Mouse (Mus musculus) inflammation-experienced regulatory T-cells (primary cell): ENCODE data around the gene Mamstr. TPM values are rescaled to one million over a fixed set of nuclear protein-coding genes. Genes with fewer than 3 reads are reported as not detected.

ENCODE experiments used
- polyA plus RNA-seq, 2 experiments: library from polyadenylated mRNA; unstranded; fragments of 100-300 nt; shearing (Covaris generic); gene quantifications; one replicate each; pipeline ENCODE4 v1.2.1; 2017

Gene Mamstr
- 1 to 10 TPM; 1.2 to 1.5 TPM for polyA plus RNA-seq

GRCm38 (mm10) chr7:45639561-45640027, at the start of gene Mamstr:
Gene Mamstr (plus strand): TSS chr7:45639977.

DNA sequence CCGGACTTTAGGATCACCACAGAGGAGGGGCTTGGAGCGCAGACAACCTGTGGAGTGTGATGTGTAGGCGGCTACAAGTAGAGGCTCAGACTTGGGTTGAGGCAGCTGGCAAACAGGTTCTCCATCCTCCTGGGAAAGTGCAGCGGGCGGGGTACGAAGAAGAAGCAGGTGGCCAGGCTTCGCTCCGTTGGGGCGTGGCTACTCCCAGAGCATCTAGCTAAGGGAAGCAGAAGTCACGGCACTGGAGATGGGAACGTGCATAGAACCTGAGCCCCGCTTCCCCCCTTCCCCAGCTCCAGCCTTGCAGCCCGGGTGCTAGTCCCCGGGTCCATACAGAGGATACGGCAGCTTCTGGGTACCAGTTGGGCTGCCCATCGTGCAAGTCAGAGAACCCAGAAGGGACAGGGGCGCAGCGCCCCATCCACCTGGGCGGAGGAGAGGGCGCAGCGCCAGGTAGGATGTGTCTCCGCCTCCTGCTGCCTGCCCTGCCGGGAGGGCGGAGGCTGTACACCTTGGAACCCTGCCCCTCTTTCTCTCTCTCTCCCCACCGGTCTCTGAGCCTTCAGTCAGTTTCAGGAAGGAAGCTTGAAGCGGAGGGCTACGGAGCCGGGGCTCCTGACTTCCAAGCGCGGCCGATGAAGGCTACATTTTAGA, 22.6 kb upstream of the Mamstr start, which contains the start of gene Fut1:
Gene Fut1, plus strand, starts transcription at position 248 of the 654 bp plus-strand sequence.

DNA sequence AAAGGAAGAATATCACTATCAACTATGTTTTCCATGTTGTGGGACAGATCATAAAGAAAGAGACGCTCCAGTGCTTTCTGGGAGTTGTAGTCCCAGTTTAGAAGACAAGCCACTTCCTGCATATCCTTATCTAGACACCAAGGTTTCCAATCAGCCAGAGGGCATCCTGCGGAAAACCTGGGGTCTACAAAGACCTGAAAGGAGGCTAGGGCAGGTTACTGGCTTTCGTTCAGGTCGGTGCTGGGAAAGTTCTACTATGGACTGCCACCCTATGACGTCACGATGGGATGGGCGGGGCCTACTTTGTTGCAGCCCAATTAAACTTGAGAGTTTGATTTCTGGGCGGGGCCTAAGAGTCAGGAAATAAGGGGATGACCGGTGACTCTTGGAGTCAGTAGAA, 18.3 kb upstream of the Mamstr start, which contains the start of gene Izumo1:
Gene Izumo1, plus strand, starts transcription at position 369 of the 400 bp plus-strand sequence.

GRCm38 (mm10) chr7:45627261-45627660, 12.5 kb upstream of the Mamstr start, which contains the start of gene Rasip1:
Gene Rasip1 (plus strand): TSS chr7:45627488.

GRCm38 (mm10) chr7:45666161-45666560, 26.4 kb downstream of the Mamstr start, which contains the start of gene Fut2:
Gene Fut2 (minus strand): TSS chr7:45666394.

DNA sequence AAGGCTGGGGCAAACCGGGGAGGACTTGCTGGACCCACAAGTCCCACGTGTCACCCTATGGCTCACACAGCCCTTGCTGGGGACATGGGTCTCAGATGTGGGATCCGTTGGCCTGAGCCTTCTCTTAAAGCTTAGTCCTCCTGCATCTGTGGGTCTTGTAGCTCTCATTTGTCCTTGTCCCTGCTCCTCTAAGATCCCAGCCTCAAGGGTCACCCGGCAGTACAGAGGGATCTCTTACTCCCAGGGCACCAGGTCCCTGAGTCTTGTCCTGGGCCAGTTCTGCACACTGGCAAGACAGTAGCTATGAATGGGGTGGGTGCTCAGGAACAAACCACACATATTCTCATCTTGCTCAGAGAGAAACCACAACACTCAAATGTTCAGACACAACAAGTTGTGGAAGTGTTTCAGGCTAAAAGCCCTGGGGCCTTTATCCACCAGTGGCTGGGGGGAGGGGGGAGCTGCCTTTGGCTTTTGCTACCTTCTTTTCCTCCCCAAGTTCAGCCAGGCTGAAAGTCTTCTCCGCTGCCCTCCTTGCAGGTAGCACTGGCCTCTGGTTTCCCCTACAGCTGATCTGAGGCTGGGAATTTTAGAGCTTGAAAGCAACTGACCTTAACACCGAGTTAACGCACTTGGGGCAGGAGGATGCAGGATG, 43.7 kb downstream of the Mamstr start, which contains the start of gene Ntn5:
Gene Ntn5, plus strand, starts transcription at position 627 of the 655 bp plus-strand sequence.

DNA sequence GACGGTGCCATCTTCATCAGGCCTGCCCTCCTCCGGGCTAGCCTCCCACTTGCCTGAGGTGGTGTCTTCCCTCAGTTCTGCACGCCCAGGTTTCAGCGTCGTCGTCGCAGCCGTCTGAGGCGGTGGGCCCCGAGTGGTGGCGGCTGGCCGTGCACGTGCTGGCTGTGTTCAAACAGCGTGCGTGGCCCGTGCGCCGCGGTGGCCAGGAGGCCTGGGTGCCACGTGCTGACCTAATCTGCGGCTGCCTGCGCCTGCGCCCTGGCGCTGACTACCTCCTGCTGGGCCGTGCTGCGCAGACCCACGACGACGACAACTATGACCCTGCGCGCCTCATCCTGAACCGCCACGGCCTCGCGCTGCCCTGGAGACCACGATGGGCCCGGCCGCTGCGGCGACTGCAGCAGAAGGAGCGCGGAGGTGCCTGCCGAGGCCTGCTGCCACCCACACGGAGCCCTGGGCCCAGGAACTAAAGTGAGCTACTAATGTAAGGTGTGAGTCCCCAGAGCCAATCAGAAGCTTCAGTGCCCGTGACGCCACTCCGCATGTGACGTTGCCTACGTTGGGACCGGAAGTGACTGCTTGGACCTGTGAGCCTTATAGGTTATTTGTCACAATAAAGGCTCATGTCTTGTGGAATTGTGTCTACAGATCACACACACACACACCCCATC, 54.3 kb downstream of the Mamstr start, which contains the start of gene Sec1:
Gene Sec1, minus strand, starts transcription at position 482 of the 671 bp plus-strand sequence.

Other genes with a start within 250 kb of the Mamstr start
- gene Snrnp70, start 244.2 kb upstream of the Mamstr start, polyA plus RNA-seq: 100 to 1,000 TPM; 192 to 196 TPM
- gene Kcna7, start 234.3 kb upstream of the Mamstr start, polyA plus RNA-seq: under 1 TPM in 1 of 2 experiments, not detected in 1; 0.17 TPM
- gene Ntf5, start 226.3 kb upstream of the Mamstr start, polyA plus RNA-seq: under 1 TPM; 0.71 to 0.96 TPM
- not detected for gene Lhb, start 219.2 kb upstream of the Mamstr start, polyA plus RNA-seq
- 10 to 100 TPM; 14.1 to 14.9 TPM for gene Gys1, start 205.1 kb upstream of the Mamstr start, polyA plus RNA-seq
- 10 to 100 TPM; 62.1 to 62.7 TPM for gene Ruvbl2, start 201.9 kb upstream of the Mamstr start, polyA plus RNA-seq
- 1,000 to 10,000 TPM; 1,804 to 2,248 TPM for gene Ftl1, start 180.1 kb upstream of the Mamstr start, polyA plus RNA-seq
- gene Bax, start 173.1 kb upstream of the Mamstr start, polyA plus RNA-seq: 100 to 1,000 TPM; 267 to 295 TPM
- 1 to 10 TPM; 2.5 to 5.9 TPM for gene Tulp2, start 158.1 kb upstream of the Mamstr start, polyA plus RNA-seq
- gene Gm45808, start 153.2 kb upstream of the Mamstr start, polyA plus RNA-seq: not detected
- gene Dhdh, start 151.2 kb upstream of the Mamstr start, polyA plus RNA-seq: under 1 TPM; 0.60 to 0.68 TPM
- 100 to 1,000 TPM; 266 to 278 TPM for gene Nucb1, start 129.6 kb upstream of the Mamstr start, polyA plus RNA-seq
- 100 to 1,000 TPM in 1 of 2 experiments, 10 to 100 TPM in 1; 90.4 to 153 TPM for gene Ppp1r15a, start 113.7 kb upstream of the Mamstr start, polyA plus RNA-seq
- gene Plekha4, start 113.6 kb upstream of the Mamstr start, polyA plus RNA-seq: 1 to 10 TPM; 1.5 to 3.4 TPM
- 1 to 10 TPM; 1.4 to 1.9 TPM for gene Hsd17b14, start 85.1 kb upstream of the Mamstr start, polyA plus RNA-seq
- 10 to 100 TPM; 59.6 to 75.4 TPM for gene Bcat2, start 69.8 kb upstream of the Mamstr start, polyA plus RNA-seq
- gene Fgf21, start 24.5 kb upstream of the Mamstr start, polyA plus RNA-seq: under 1 TPM in 1 of 2 experiments, not detected in 1; 0.50 TPM
- 1 to 10 TPM in 1 of 2 experiments, under 1 TPM in 1; 0.25 to 1.6 TPM for gene Fut1, start 22.7 kb upstream of the Mamstr start, polyA plus RNA-seq
- gene Izumo1, start 18.2 kb upstream of the Mamstr start, polyA plus RNA-seq: under 1 TPM; 0.47 to 0.92 TPM
- gene Rasip1, start 12.5 kb upstream of the Mamstr start, polyA plus RNA-seq: 1 to 10 TPM in 1 of 2 experiments, under 1 TPM in 1; 0.67 to 3.4 TPM
- gene Fut2, start 26.4 kb downstream of the Mamstr start, polyA plus RNA-seq: 1 to 10 TPM in 1 of 2 experiments, under 1 TPM in 1; 0.65 to 2.5 TPM
- gene Ntn5, start 44.0 kb downstream of the Mamstr start, polyA plus RNA-seq: under 1 TPM in 1 of 2 experiments, not detected in 1; 0.49 TPM
- gene Sec1, start 54.4 kb downstream of the Mamstr start, polyA plus RNA-seq: not detected
- gene Car11, start 59.9 kb downstream of the Mamstr start, polyA plus RNA-seq: 1 to 10 TPM; 6.1 to 9.2 TPM
- 10 to 100 TPM; 26.0 to 37.0 TPM for gene Dbp, start 65.1 kb downstream of the Mamstr start, polyA plus RNA-seq
- gene Rpl18, start 75.5 kb downstream of the Mamstr start, polyA plus RNA-seq: 1,000 to 10,000 TPM; 1,327 to 1,518 TPM
- gene Sphk2, start 78.0 kb downstream of the Mamstr start, polyA plus RNA-seq: 10 to 100 TPM; 26.1 to 35.8 TPM
- 1 to 10 TPM in 1 of 2 experiments, under 1 TPM in 1; 0.25 to 1.9 TPM for gene Fam83e, start 81.2 kb downstream of the Mamstr start, polyA plus RNA-seq
- gene Spaca4, start 85.8 kb downstream of the Mamstr start, polyA plus RNA-seq: not detected
- under 1 TPM; 0.12 to 0.38 TPM for gene Lmtk3, start 143.8 kb downstream of the Mamstr start, polyA plus RNA-seq
- 1 to 10 TPM; 4.4 to 6.7 TPM for gene Sult2b1, start 144.7 kb downstream of the Mamstr start, polyA plus RNA-seq
- 10 to 100 TPM; 82.2 to 88.4 TPM for gene Cyth2, start 174.6 kb downstream of the Mamstr start, polyA plus RNA-seq
- gene Kcnj14, start 184.8 kb downstream of the Mamstr start, polyA plus RNA-seq: 1 to 10 TPM in 1 of 2 experiments, under 1 TPM in 1; 0.55 to 1.0 TPM
- 10 to 100 TPM; 35.7 to 36.3 TPM for gene Grwd1, start 191.0 kb downstream of the Mamstr start, polyA plus RNA-seq
- 100 to 1,000 TPM in 1 of 2 experiments, 10 to 100 TPM in 1; 78.9 to 119 TPM for gene Kdelr1, start 232.8 kb downstream of the Mamstr start, polyA plus RNA-seq
- gene Grin2d, start 238.4 kb downstream of the Mamstr start, polyA plus RNA-seq: 1 to 10 TPM; 1.0 to 1.6 TPM